Mouse (Mus musculus) MEL (cell line): ENCODE measurements at regions not wholly inside any gene's neighbourhood (a gene's known extent, or its start where the extent isn't known, plus 50 kb on each side); places are given as distances from the start of the nearest gene placed in this dataset.

Experiments used
- DNase-seq: peaks from one replicate; pipeline ENCODE4 v3.0.0; 2011; ENCODE audit warnings: low read depth, low spot score
- H3K27ac ChIP-seq: 2 replicates; pipeline ENCODE4 v1.5.1; 2012; ENCODE audit warnings: low read depth, mild to moderate bottlenecking, control low read depth, low read length, moderate library complexity; ENCODE audit not compliant: control insufficient read depth
- H3K27me3 ChIP-seq, 2 experiments: fragments of 150-350 bp in 1 of 2; sonication (generic) in 1 of 2; 2 replicates each; pipeline ENCODE4 v1.6.1; 2012; ENCODE audit warnings: low read length in 2 of 2, mild to moderate bottlenecking in 2 of 2, improper control_type of control experiment in 1 of 2, moderate library complexity in 1 of 2; ENCODE audit not compliant: insufficient read depth in 2 of 2, control insufficient read depth in 1 of 2
- H3K36me3 ChIP-seq, 2 experiments: 2 replicates each; pipeline ENCODE4 v1.6.1; 2012 to 2014; ENCODE audit warnings: low read length in 2 of 2, improper control_type of control experiment in 1 of 2, inconsistent platforms in 1 of 2, mild to moderate bottlenecking in 1 of 2; ENCODE audit not compliant: insufficient read depth in 2 of 2, control insufficient read depth in 1 of 2
- H3K4me1 ChIP-seq, 2 experiments: fragments of 150-350 bp in 1 of 2; sonication (generic) in 1 of 2; 2 replicates each; pipeline ENCODE4 v1.6.1; 2012; ENCODE audit warnings: low read length in 2 of 2, improper control_type of control experiment in 1 of 2, mild to moderate bottlenecking in 1 of 2; ENCODE audit not compliant: insufficient read depth in 2 of 2, control insufficient read depth in 1 of 2
- H3K4me3 ChIP-seq, 2 experiments: fragments of 150-350 bp in 1 of 2; sonication (generic) in 1 of 2; 2 replicates each; pipeline ENCODE4 v1.5.1; 2012; ENCODE audit warnings: low read depth in 2 of 2, low read length in 2 of 2, mild to moderate bottlenecking in 2 of 2, moderate library complexity in 2 of 2, control low read depth in 1 of 2, improper control_type of control experiment in 1 of 2; ENCODE audit not compliant: control insufficient read depth in 1 of 2, insufficient read depth in 1 of 2
- H3K79me2 ChIP-seq: 2 replicates; pipeline ENCODE4 v1.6.1; 2012; ENCODE audit warnings: mild to moderate bottlenecking, low read length, moderate library complexity; ENCODE audit not compliant: control insufficient read depth, poor library complexity, insufficient read depth
- H3K9ac ChIP-seq: 2 replicates; pipeline ENCODE4 v1.6.1; 2012; ENCODE audit warnings: low read depth, mild to moderate bottlenecking, control low read depth, low read length, moderate library complexity; ENCODE audit not compliant: control insufficient read depth, poor library complexity, severe bottlenecking
- H3K9me3 ChIP-seq: fragments of 150-350 bp; sonication (generic); replicated peaks from 2 replicates; pipeline ENCODE4 v1.6.1; 2012; ENCODE audit warnings: mild to moderate bottlenecking, low read length, improper control_type of control experiment, moderate library complexity; ENCODE audit not compliant: insufficient read depth
- E2F4 ChIP-seq: IDR thresholded peaks from 2 replicates; pipeline ENCODE4 v1.6.1; 2011; ENCODE audit warnings: low read depth, low read length, improper control_type of control experiment, borderline replicate concordance
- ELF1 ChIP-seq: IDR thresholded peaks from 2 replicates; pipeline ENCODE4 v1.6.1; 2014; ENCODE audit warnings: low read depth, mild to moderate bottlenecking, inconsistent platforms, low read length, improper control_type of control experiment, moderate library complexity
- GATA1 ChIP-seq: IDR thresholded peaks from 2 replicates; pipeline ENCODE4 v1.6.1; 2011; ENCODE audit warnings: low read depth, low read length, improper control_type of control experiment
- HCFC1 ChIP-seq: IDR thresholded peaks from 2 replicates; pipeline ENCODE4 v1.6.1; 2012; ENCODE audit warnings: low read depth, mild to moderate bottlenecking, inconsistent platforms, low read length, improper control_type of control experiment, moderate library complexity
- MAFK ChIP-seq: IDR thresholded peaks from 2 replicates; pipeline ENCODE4 v1.6.1; 2011; ENCODE audit warnings: low read depth, mild to moderate bottlenecking, low read length, improper control_type of control experiment, borderline replicate concordance
- MAZ ChIP-seq: IDR thresholded peaks from 2 replicates; pipeline ENCODE4 v1.6.1; 2012; ENCODE audit warnings: low read depth, mild to moderate bottlenecking, inconsistent platforms, low read length, improper control_type of control experiment
- MEF2A ChIP-seq: IDR thresholded peaks from 2 replicates; pipeline ENCODE4 v1.6.1; 2014; ENCODE audit warnings: low read depth, mild to moderate bottlenecking, inconsistent platforms, low read length, improper control_type of control experiment; ENCODE audit not compliant: poor library complexity, insufficient replicate concordance, severe bottlenecking; ENCODE audit errors: extremely low read depth
- MXI1 ChIP-seq: IDR thresholded peaks from 2 replicates; pipeline ENCODE4 v1.6.1; 2011; ENCODE audit warnings: mild to moderate bottlenecking, low read depth, low read length, improper control_type of control experiment
- MYB ChIP-seq: IDR thresholded peaks from 2 replicates; pipeline ENCODE4 v1.6.1; 2011; ENCODE audit warnings: mild to moderate bottlenecking, low read depth, low read length, improper control_type of control experiment
- NRF1 ChIP-seq: IDR thresholded peaks from 2 replicates; pipeline ENCODE4 v1.6.1; 2014; ENCODE audit warnings: low read depth, mild to moderate bottlenecking, inconsistent platforms, low read length, improper control_type of control experiment, moderate library complexity; ENCODE audit not compliant: poor library complexity, insufficient read depth, severe bottlenecking
- POLR2AphosphoS5 ChIP-seq: IDR thresholded peaks from 2 replicates; pipeline ENCODE4 v1.6.1; 2012; ENCODE audit warnings: low read depth, borderline replicate concordance, mild to moderate bottlenecking, inconsistent platforms, low read length, moderate library complexity, mixed read lengths
- RCOR1 ChIP-seq: IDR thresholded peaks from 2 replicates; pipeline ENCODE4 v1.6.1; 2012; ENCODE audit warnings: low read depth, mild to moderate bottlenecking, inconsistent platforms, low read length, improper control_type of control experiment
- SIN3A ChIP-seq: IDR thresholded peaks from 2 replicates; pipeline ENCODE4 v1.6.1; 2012; ENCODE audit warnings: low read length, improper control_type of control experiment, inconsistent platforms
- TCF12 ChIP-seq: IDR thresholded peaks from 2 replicates; pipeline ENCODE4 v1.6.1; 2014; ENCODE audit warnings: low read depth, mild to moderate bottlenecking, inconsistent platforms, low read length, improper control_type of control experiment, moderate library complexity
- USF2 ChIP-seq, 2 experiments: IDR thresholded peaks; 2 replicates each; pipeline ENCODE4 v1.6.1; 2011 to 2012; ENCODE audit warnings: improper control_type of control experiment in 2 of 2, low read length in 2 of 2, borderline replicate concordance in 1 of 2, inconsistent platforms in 1 of 2, low read depth in 1 of 2, mild to moderate bottlenecking in 1 of 2; ENCODE audit not compliant: insufficient read depth in 1 of 2
- ZKSCAN1 ChIP-seq: IDR thresholded peaks from 2 replicates; pipeline ENCODE4 v1.6.1; 2012; ENCODE audit warnings: low read depth, mild to moderate bottlenecking, inconsistent platforms, low read length, improper control_type of control experiment, moderate library complexity

GRCm38 (mm10) chr2:48446617-48447016 lies 367.3 kb upstream of the Acvr2a start:
- DNase-seq, result no peak
- Histone ChIP-seq H3K79me2 (no peaks in the 10 kb centered on the region), H3K4me3 (no peak overlapping the region), H3K9ac (no peak overlapping the region), H3K36me3 (no peaks in the 10 kb centered on the region), H3K27me3 (no peaks in the 10 kb centered on the region), H3K4me1 (no peaks in the 10 kb centered on the region), H3K9me3 (no peaks in the 10 kb centered on the region), H3K27ac (no peak overlapping the region)
- no peak for TF ChIP-seq NRF1

- H3K79me2 ChIP-seq, result no peaks in the 10 kb centered on the region
- no peak for DNase-seq
- TF ChIP-seq RCOR1 (no peak), TCF12 (no peak), E2F4 (no peak), GATA1 (no peak), SIN3A (no peak), MYB (no peak), MAZ (no peak), ELF1 (no peak), POLR2AphosphoS5 (no peak), MXI1 (no peak), ZKSCAN1 (no peak), HCFC1 (no peak), USF2 (IDR thresholded peaks at IDR 0.05; ENCODE audit: borderline replicate concordance in 1 of 2, insufficient read depth in 1 of 2, low read depth in 1 of 2, low read length in 2 of 2) (no peak), MAFK (no peak), MEF2A (no peak), NRF1 (no peak)
- H3K36me3 ChIP-seq, result no peaks in the 10 kb centered on the region
- H3K9ac ChIP-seq, result no peak overlapping the region
- no peaks in the 10 kb centered on the region for H3K4me1 ChIP-seq
- H3K4me3 ChIP-seq, result no peak overlapping the region
- H3K27ac ChIP-seq, result no peak overlapping the region
- no peaks in the 10 kb centered on the region for H3K9me3 ChIP-seq
- no peaks in the 10 kb centered on the region for H3K27me3 ChIP-seq
Observed at GRCm38 (mm10) chr2:48449165-48449842, 364.6 kb upstream of the Acvr2a start.
